Mouse (Mus musculus): ENCODE results near the gene Arl6ip4. TPM values are rescaled to one million over a fixed set of nuclear protein-coding genes. Genes with fewer than 3 reads are reported as not detected.

Gene Arl6ip4
- polyA plus RNA-seq, 1 experiment from 2014 or later = 74.6 TPM

DNA sequence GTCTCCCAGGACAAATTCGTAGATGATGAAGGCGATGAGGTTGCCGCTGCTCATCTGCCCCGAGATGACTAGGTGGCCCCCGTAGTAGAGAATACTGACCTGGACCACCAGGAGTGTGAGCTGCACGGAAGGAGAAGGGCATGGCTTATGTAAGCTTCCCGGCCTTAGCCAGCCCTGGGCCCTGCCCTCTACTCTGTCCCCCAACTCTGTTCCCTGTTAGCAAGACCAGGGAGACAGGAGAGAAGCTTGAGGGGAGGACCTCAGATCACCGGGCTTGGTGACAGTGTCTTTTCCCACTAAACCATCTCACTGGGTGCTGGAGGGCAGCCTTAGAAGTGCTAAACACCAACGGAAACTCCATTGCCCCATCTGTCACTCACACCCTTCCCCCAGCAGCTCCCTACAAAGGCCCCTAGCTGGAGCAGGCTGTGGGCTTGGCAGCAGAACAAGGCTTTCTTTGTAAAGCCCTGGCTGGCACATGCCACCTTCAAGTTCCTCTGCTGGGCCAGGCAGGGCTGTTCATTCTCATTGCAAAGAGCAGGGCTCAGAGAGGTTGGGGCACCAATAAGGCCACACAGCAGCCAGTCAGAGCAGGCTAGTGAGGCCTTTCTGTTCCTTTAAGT lies 37.0 kb upstream of the Arl6ip4 start:
- WGBS (ENCODE audit: insufficient replicate concordance) = 55% methylated on average over 9 of the region's 9 CpGs
- Histone ChIP-seq H3K9ac (ENCODE audit: low read depth, low read length) (no peak overlapping the region), H3K36me3 (ENCODE audit: control insufficient read depth, insufficient read depth, low read length) (no peaks in the 10 kb centered on the region), H3K4me1 (ENCODE audit: control insufficient read depth, insufficient read depth, low read length) (peaks cover 25% of the 10 kb centered on the region), H3K27me3 (ENCODE audit: control insufficient read depth, insufficient read depth, low read length) (peaks cover 2% of the 10 kb centered on the region; the same call in 1 of the 2 replicates), H3K27ac (ENCODE audit: low read depth, low read length) (no peak overlapping the region), H3K4me2 (no peak overlapping the region), H3K4me3 (ENCODE audit: low read depth, low read length) (no peak overlapping the region), H3K9me3 (replicated peaks; ENCODE audit: control insufficient read depth, low read length) (no peaks in the 10 kb centered on the region)
- ATAC-seq (replicated peaks; ENCODE audit: insufficient number of reproducible peaks, low FRiP score, low TSS enrichment) = no peak

DNA sequence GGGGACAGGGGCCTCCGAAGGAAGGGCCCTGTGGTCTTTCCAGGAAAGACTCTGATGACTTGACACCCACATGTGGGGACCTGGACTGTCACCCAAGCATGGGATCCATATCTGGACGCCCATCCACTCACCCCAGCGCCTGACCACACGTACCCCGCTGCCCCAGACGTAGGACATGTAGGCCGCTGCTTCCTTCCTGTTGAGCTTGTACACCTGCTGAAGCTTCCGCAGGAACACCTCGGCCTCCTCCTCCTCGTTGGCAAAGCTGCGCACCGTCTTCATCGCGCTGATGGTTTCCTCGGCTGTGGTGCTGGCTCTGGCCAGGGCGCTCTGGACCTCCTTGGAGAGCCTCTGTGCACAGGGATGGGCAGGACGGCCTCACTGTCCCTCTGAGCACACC lies 36.0 kb upstream of the Arl6ip4 start:
- Histone ChIP-seq H3K9ac (ENCODE audit: low read depth, low read length) (0 out of 2 replicates have a peak overlapping the region, but pooled peaks have one; percentile 7), H3K9me3 (replicated peaks; ENCODE audit: control insufficient read depth, low read length) (no peaks in the 10 kb centered on the region), H3K4me2 (no peak overlapping the region), H3K27ac (ENCODE audit: low read depth, low read length) (no peak overlapping the region), H3K27me3 (ENCODE audit: control insufficient read depth, insufficient read depth, low read length) (peaks cover 2% of the 10 kb centered on the region; the same call in 1 of the 2 replicates), H3K4me1 (ENCODE audit: control insufficient read depth, insufficient read depth, low read length) (peaks cover 23% of the 10 kb centered on the region), H3K4me3 (ENCODE audit: low read depth, low read length) (no peak overlapping the region), H3K36me3 (ENCODE audit: control insufficient read depth, insufficient read depth, low read length) (no peaks in the 10 kb centered on the region)
- WGBS (ENCODE audit: insufficient replicate concordance) = 86% methylated on average over 17 of the region's 17 CpGs
- no peak for ATAC-seq (replicated peaks; ENCODE audit: insufficient number of reproducible peaks, low FRiP score, low TSS enrichment)

DNA sequence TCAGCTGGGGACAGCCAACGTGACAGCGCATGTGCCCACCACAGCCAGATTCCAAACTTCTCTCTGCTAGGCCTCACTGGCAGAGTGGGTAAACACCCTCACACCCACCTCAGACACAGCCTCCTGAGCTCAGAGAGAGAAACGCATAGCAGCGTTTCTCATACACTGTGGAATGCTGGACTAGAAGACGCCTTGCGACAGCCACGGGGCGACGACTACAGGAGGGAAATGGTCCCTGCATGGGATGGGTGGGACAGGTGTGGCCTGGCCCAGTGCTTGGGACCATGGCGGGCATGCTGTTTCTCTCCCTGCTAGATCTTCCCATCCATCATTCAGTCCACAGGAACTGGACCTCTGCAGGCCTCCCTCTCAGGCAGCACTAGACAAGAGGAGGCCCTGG lies 33.4 kb upstream of the Arl6ip4 start:
- Histone ChIP-seq H3K9me3 (replicated peaks; ENCODE audit: control insufficient read depth, low read length) (no peaks in the 10 kb centered on the region), H3K27ac (ENCODE audit: low read depth, low read length) (no peak overlapping the region), H3K27me3 (ENCODE audit: control insufficient read depth, insufficient read depth, low read length) (peaks cover 2% of the 10 kb centered on the region; the same call in 1 of the 2 replicates), H3K9ac (ENCODE audit: low read depth, low read length) (no peak overlapping the region), H3K4me2 (no peak overlapping the region), H3K4me1 (ENCODE audit: control insufficient read depth, insufficient read depth, low read length) (peaks cover 8% of the 10 kb centered on the region), H3K36me3 (ENCODE audit: control insufficient read depth, insufficient read depth, low read length) (no peaks in the 10 kb centered on the region), H3K4me3 (ENCODE audit: low read depth, low read length) (no peak overlapping the region)
- no peak for ATAC-seq (replicated peaks; ENCODE audit: insufficient number of reproducible peaks, low FRiP score, low TSS enrichment)
- WGBS (ENCODE audit: insufficient replicate concordance) = 75% methylated on average over 10 of the region's 10 CpGs

DNA sequence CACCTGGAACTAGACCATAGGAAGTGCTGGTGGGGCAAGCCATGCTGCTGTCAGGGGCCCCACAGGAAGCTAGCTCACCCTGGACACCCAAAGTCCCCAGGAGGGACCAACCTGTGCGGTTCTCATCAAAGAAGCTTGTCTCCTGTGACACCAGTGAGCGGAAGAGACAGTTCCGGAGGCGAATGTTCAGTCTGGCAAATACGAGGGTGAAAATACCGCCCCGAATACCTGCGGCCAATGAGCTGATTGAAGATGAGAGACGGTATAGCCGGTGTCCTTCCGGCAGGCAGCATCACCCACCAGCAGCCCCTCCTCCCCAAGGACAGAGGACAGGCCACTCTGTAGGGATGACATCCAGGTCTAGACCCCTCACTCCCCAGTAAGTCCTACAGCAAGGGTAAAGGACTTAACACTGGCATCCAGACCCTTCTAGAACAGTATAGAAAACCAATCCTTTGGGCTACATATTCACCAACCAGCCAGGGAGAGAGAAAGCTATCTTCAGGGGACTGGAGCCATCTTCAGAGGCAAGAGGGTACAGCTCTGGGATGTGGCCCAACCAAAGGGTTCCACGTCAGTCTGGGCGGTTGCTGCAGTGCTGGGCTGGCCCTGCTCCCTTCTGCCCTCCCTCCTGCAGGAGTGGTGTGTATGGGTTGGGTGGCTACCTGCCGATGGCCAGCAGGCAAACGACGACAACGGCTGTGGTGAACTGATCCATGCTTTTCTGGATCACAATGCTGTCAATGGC lies 32.8 kb upstream of the Arl6ip4 start:
- 85% methylated on average over 17 of the region's 17 CpGs for WGBS (ENCODE audit: insufficient replicate concordance)
- Histone ChIP-seq H3K27ac (ENCODE audit: low read depth, low read length) (no peak overlapping the region), H3K36me3 (ENCODE audit: control insufficient read depth, insufficient read depth, low read length) (no peaks in the 10 kb centered on the region), H3K4me2 (no peak overlapping the region), H3K4me3 (ENCODE audit: low read depth, low read length) (no peak overlapping the region), H3K9ac (ENCODE audit: low read depth, low read length) (no peak overlapping the region), H3K9me3 (replicated peaks; ENCODE audit: control insufficient read depth, low read length) (no peaks in the 10 kb centered on the region), H3K27me3 (ENCODE audit: control insufficient read depth, insufficient read depth, low read length) (peaks cover 2% of the 10 kb centered on the region; the same call in 1 of the 2 replicates), H3K4me1 (ENCODE audit: control insufficient read depth, insufficient read depth, low read length) (peaks cover 6% of the 10 kb centered on the region)
- ATAC-seq (replicated peaks; ENCODE audit: insufficient number of reproducible peaks, low FRiP score, low TSS enrichment) = no peak

DNA sequence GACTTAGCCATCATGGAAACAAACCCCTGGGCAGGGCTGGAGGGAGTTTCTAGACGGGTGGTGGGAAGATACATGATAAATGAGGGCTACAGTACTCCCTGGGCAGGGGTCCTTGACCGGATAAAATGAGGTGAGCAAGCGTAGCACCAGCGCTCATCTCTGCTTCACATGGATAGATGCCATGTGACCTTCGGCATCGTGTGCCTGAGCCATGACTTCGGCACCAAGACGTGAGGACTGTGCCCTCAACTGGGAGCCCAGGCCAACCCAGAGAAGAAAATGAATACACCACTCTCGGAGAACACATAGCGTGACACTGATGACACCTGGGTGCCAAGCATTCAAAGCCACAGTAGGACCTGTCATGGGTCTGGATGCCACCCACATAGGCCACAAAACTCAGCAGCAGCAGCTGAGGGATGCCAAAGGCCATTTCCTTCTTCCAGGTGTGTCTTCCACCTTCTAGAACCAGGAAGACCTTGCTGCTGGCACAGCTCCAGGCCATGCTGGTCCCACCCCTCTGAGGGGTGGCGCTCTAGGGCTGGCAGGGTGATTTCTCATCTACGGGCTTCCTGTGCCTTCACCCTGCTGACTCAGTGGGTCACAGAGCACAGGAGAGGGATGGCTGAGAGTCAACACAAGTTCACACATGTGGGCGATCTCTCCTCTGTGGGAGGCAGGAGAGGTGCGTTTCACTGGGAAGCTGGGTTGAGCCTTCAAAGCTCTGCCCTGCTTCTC lies 31.9 kb upstream of the Arl6ip4 start:
- no peak overlapping the region for H3K4me2 ChIP-seq
- no peak for ATAC-seq (replicated peaks; ENCODE audit: insufficient number of reproducible peaks, low FRiP score, low TSS enrichment)
- WGBS (ENCODE audit: insufficient replicate concordance) = 79% methylated on average over 14 of the region's 14 CpGs

DNA sequence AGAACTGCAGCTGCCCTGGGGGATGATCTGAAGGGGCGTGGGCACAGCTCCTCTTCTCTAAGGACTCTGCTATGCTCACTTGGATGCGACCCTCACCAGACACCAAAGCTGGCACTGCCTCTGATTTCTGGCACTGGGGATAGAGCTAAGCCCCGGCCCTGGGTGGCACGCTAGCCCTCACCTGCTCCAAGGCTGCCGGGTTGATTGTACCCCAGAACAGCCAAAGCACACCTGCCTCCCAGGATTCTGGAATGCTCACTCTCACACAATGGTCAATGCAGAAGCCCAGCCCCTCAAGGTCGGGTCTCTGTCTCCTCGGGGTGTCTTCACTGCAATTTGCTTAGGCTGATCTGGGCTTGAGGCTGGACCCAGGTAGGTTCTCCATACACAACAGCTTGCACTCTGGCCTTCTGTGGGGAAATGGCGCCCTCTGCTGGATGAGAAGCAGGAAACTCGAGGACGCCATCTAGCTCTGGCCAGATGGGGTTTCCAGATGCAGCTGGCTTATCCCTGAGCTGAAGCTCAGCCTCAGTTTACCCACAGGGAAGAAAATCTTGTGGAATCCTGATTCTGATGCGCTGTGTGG lies 31.2 kb upstream of the Arl6ip4 start:
- Histone ChIP-seq H3K4me1 (ENCODE audit: control insufficient read depth, insufficient read depth, low read length) (peaks cover 6% of the 10 kb centered on the region), H3K4me3 (ENCODE audit: low read depth, low read length) (no peak overlapping the region), H3K27ac (ENCODE audit: low read depth, low read length) (no peak overlapping the region), H3K27me3 (ENCODE audit: control insufficient read depth, insufficient read depth, low read length) (peaks cover 2% of the 10 kb centered on the region; the same call in 1 of the 2 replicates), H3K36me3 (ENCODE audit: control insufficient read depth, insufficient read depth, low read length) (no peaks in the 10 kb centered on the region), H3K4me2 (no peak overlapping the region), H3K9ac (ENCODE audit: low read depth, low read length) (no peak overlapping the region), H3K9me3 (replicated peaks; ENCODE audit: control insufficient read depth, low read length) (no peaks in the 10 kb centered on the region)
- 36% methylated on average over 11 of the region's 11 CpGs for WGBS (ENCODE audit: insufficient replicate concordance)
- no peak for ATAC-seq (replicated peaks; ENCODE audit: insufficient number of reproducible peaks, low FRiP score, low TSS enrichment)

More for the DNA sequence above, 31.9 kb upstream of the Arl6ip4 start:
- H3K9me3 ChIP-seq (replicated peaks; ENCODE audit: control insufficient read depth, low read length) = no peaks in the 10 kb centered on the region
- H3K27ac ChIP-seq (ENCODE audit: low read depth, low read length) = no peak overlapping the region
- H3K4me3 ChIP-seq (ENCODE audit: low read depth, low read length) = no peak overlapping the region
- H3K36me3 ChIP-seq (ENCODE audit: control insufficient read depth, insufficient read depth, low read length) = no peaks in the 10 kb centered on the region
- H3K9ac ChIP-seq (ENCODE audit: low read depth, low read length) = no peak overlapping the region
- H3K4me1 ChIP-seq (ENCODE audit: control insufficient read depth, insufficient read depth, low read length) = peaks cover 6% of the 10 kb centered on the region
- peaks cover 2% of the 10 kb centered on the region; the same call in 1 of the 2 replicates for H3K27me3 ChIP-seq (ENCODE audit: control insufficient read depth, insufficient read depth, low read length)

DNA sequence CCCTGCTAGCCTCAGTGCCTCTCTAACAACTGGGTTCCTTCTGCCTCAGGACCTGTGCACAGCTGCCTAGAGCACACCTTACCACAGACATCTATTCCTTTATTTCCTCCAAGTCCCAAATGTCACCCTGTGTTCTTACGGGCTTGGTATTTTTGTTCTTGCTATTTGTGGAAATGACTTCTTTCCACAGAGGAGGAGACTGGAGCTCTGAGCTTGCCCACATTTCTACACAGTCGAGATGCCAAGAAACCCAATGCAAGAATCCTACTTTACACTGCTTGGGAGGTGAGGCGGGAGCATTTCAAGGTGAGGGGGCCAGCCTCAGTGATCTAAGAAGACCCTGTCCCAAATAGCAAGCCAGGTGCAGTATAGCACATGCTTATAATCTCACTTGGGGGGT lies 30.4 kb upstream of the Arl6ip4 start:
- Histone ChIP-seq H3K9ac (ENCODE audit: low read depth, low read length) (no peak overlapping the region), H3K27ac (ENCODE audit: low read depth, low read length) (no peak overlapping the region), H3K4me3 (ENCODE audit: low read depth, low read length) (no peak overlapping the region), H3K9me3 (replicated peaks; ENCODE audit: control insufficient read depth, low read length) (no peaks in the 10 kb centered on the region), H3K4me2 (no peak overlapping the region), H3K36me3 (ENCODE audit: control insufficient read depth, insufficient read depth, low read length) (no peaks in the 10 kb centered on the region), H3K4me1 (ENCODE audit: control insufficient read depth, insufficient read depth, low read length) (peaks cover 2% of the 10 kb centered on the region), H3K27me3 (ENCODE audit: control insufficient read depth, insufficient read depth, low read length) (peaks cover 2% of the 10 kb centered on the region)
- ATAC-seq (replicated peaks; ENCODE audit: insufficient number of reproducible peaks, low FRiP score, low TSS enrichment) = no peak
- 70% methylated on average over 3 of the region's 3 CpGs for WGBS (ENCODE audit: insufficient replicate concordance)

DNA sequence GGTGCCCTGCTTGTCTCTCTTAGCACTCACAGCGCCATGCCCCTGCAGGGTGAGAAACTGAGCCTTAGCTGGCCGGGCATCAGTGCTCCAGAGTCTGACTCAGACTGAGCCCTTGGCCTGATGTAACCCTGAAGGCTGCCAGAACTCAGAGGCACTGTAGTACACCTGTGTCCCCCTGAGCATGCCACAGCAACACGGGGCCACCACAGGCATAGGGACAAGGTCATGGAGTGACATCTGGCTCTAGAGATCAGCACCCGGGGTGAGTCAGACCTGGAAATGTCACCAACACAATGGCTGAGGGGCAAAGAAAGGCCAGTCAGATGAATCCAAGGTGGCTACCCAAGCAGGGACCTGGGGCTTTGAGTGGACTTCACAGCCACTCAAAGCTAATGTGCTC lies 29.0 kb upstream of the Arl6ip4 start:
- H3K9ac ChIP-seq (ENCODE audit: low read depth, low read length) = no peak overlapping the region
- no peaks in the 10 kb centered on the region; the same call in 1 of the 2 replicates for H3K4me1 ChIP-seq (ENCODE audit: control insufficient read depth, insufficient read depth, low read length)
- H3K4me3 ChIP-seq (ENCODE audit: low read depth, low read length) = no peak overlapping the region
- no peak overlapping the region for H3K4me2 ChIP-seq
- WGBS (ENCODE audit: insufficient replicate concordance) = 76% methylated on average over 4 of the region's 4 CpGs
- peaks cover 2% of the 10 kb centered on the region for H3K27me3 ChIP-seq (ENCODE audit: control insufficient read depth, insufficient read depth, low read length)
- H3K36me3 ChIP-seq (ENCODE audit: control insufficient read depth, insufficient read depth, low read length) = no peaks in the 10 kb centered on the region
- no peak overlapping the region for H3K27ac ChIP-seq (ENCODE audit: low read depth, low read length)
- ATAC-seq (replicated peaks; ENCODE audit: insufficient number of reproducible peaks, low FRiP score, low TSS enrichment) = no peak
- no peaks in the 10 kb centered on the region for H3K9me3 ChIP-seq (replicated peaks; ENCODE audit: control insufficient read depth, low read length)
